Mouse (Mus musculus): ENCODE data around the gene Zfp648. TPM values are rescaled to one million over a fixed set of nuclear protein-coding genes. Genes with fewer than 3 reads are reported as not detected.

Gene Zfp648
- 0.12 TPM in 1 of 2 replicates, not detected in the other for polyA plus RNA-seq (2014; fragmentation: Nextera tagmentation; extraction: Ambion mirVana)

GRCm38 (mm10) chr1:154200955-154201722, at the start of gene Zfp648:
Zfp648 (plus strand) TSS chr1:154201187.
- no peak for TF ChIP-seq CTCF (IDR thresholded peaks at IDR 0.05; ENCODE audit: low read depth)
- Histone ChIP-seq H3K9ac (no peak within 1 kb of the TSS; the same call in 1 of the 2 replicates), H3K27ac (ENCODE audit: low read depth) (no peak within 1 kb of the TSS), H3K4me3 (ENCODE audit: low read depth, low read length) (no peak within 1 kb of the TSS), H3K4me1 (ENCODE audit: insufficient read depth) (no peaks in the 10 kb centered on the region), H3K9me3 (ENCODE audit: low read depth, low read length) (no peaks in the 10 kb centered on the region), H3K36me3 (ENCODE audit: insufficient read depth) (no peaks in the 10 kb centered on the region), H3K27me3 (ENCODE audit: insufficient read depth, low read length) (peaks cover 29% of the 10 kb centered on the region), H3K4me2 (no peak within 1 kb of the TSS)
- DNase-seq (peak; percentile 8), ATAC-seq (ENCODE audit: insufficient read depth) (peak; percentile 36; the same call in 1 of the 2 replicates)
- 29% methylated on average over 14 of the region's 14 CpGs for WGBS

GRCm38 (mm10) chr1:154152539-154152938, 48.4 kb upstream of the Zfp648 start:
- DNase-seq: peak; percentile 39
- no peaks in the 10 kb centered on the region for H3K36me3 ChIP-seq (ENCODE audit: insufficient read depth)
- no peak for ATAC-seq (ENCODE audit: insufficient read depth)
- no peaks in the 10 kb centered on the region for H3K9me3 ChIP-seq (ENCODE audit: low read depth, low read length)
- no peak overlapping the region for H3K4me3 ChIP-seq (ENCODE audit: low read depth, low read length)
- H3K4me1 ChIP-seq (ENCODE audit: insufficient read depth): peaks cover 13% of the 10 kb centered on the region
- WGBS: 54% methylated on average over 1 of the region's 1 CpGs
- no peak overlapping the region for H3K4me2 ChIP-seq
- H3K27me3 ChIP-seq (ENCODE audit: insufficient read depth, low read length): no peaks in the 10 kb centered on the region
- TF ChIP-seq CTCF (IDR thresholded peaks at IDR 0.05; ENCODE audit: low read depth): peak; percentile 55
- H3K9ac ChIP-seq: no peak overlapping the region
- H3K27ac ChIP-seq (ENCODE audit: low read depth): no peak overlapping the region

DNA sequence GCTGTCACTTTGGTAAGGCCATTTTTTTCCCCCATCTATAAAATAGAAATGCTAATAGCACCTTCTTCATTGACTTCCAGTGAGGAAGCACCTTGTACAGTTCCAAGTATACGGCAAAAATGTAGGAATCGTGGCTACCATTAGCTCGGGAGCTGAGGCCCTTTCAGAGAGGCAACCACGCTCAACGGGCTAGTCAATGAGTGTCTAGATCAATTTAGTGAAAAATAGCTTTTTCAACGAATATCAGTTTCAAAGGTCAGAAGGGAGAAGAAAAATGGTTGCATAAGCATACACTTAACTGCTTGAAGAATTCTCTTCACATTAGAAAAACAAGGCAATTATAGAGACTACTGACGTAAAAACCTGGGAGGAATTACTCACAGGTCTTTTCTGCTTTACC, 47.2 kb upstream of the Zfp648 start:
- H3K9me3 ChIP-seq (ENCODE audit: low read depth, low read length): no peaks in the 10 kb centered on the region
- H3K4me2 ChIP-seq: no peak overlapping the region
- TF ChIP-seq CTCF (IDR thresholded peaks at IDR 0.05; ENCODE audit: low read depth): no peak
- DNase-seq (no peak), ATAC-seq (ENCODE audit: insufficient read depth) (no peak)
- no peak overlapping the region for H3K9ac ChIP-seq
- H3K4me3 ChIP-seq (ENCODE audit: low read depth, low read length): no peak overlapping the region
- H3K27ac ChIP-seq (ENCODE audit: low read depth): no peak overlapping the region
- 79% methylated on average over 7 of the region's 7 CpGs for WGBS
- H3K36me3 ChIP-seq (ENCODE audit: insufficient read depth): no peaks in the 10 kb centered on the region
- H3K4me1 ChIP-seq (ENCODE audit: insufficient read depth): peaks cover 13% of the 10 kb centered on the region
- no peaks in the 10 kb centered on the region for H3K27me3 ChIP-seq (ENCODE audit: insufficient read depth, low read length)

DNA sequence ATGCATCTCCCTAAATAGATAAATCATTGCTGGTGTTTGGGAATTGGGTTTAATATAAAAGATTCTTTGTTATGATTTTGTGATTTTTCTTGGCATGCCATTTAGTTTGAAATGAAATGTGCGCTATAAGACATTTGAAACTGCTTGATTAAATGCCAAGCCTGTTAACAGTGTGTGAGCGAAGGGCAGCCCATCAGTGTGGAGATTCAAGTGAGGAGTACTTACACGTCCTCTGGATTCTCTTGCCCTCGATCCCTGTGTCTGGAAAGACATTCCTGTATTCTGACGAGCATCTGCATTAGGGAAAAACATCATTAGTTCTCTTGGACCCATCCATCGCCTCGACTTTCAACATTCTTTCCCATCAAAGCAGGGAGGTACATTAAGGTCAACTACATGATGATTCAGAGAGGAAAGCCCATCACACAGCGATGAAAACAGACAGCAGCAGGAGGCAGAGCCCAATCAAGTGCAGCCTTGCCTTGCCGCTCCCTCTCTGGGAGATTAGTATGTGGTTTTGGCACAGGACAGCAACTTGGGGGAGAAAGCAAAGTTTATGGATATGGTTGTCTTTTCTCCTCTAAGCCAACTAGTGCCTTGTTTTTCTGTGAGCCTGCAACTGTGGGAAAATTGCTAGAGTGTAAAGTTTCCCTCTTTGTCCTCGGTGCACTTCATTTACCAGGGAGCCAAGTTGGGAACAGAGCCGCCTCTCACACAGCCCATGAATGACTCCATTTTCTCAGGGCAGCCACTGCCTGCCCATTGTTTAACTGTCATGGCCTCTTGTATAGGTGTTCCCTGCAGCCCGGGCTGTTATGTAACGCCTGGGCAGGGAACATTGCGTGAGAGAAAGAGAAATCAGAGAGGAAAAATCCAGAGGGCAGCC, 44.6 kb upstream of the Zfp648 start:
- ATAC-seq (ENCODE audit: insufficient read depth) (peak; percentile 38; the same call in 1 of the 2 replicates), DNase-seq (peak; percentile 37)
- Histone ChIP-seq H3K9me3 (ENCODE audit: low read depth, low read length) (no peaks in the 10 kb centered on the region), H3K27ac (ENCODE audit: low read depth) (no peak overlapping the region), H3K27me3 (ENCODE audit: insufficient read depth, low read length) (no peaks in the 10 kb centered on the region), H3K36me3 (ENCODE audit: insufficient read depth) (no peaks in the 10 kb centered on the region), H3K4me1 (ENCODE audit: insufficient read depth) (peaks cover 4% of the 10 kb centered on the region; the same call in 1 of the 2 replicates), H3K9ac (no peak overlapping the region), H3K4me3 (ENCODE audit: low read depth, low read length) (no peak overlapping the region), H3K4me2 (no peak overlapping the region)
- TF ChIP-seq CTCF (IDR thresholded peaks at IDR 0.05; ENCODE audit: low read depth): no peak
- WGBS: 46% methylated on average over 14 of the region's 14 CpGs

- ATAC-seq (ENCODE audit: insufficient read depth) (no peak), DNase-seq (no peak)
- Histone ChIP-seq H3K4me1 (ENCODE audit: insufficient read depth) (peaks cover 4% of the 10 kb centered on the region; the same call in 1 of the 2 replicates), H3K9me3 (ENCODE audit: low read depth, low read length) (no peaks in the 10 kb centered on the region), H3K4me3 (ENCODE audit: low read depth, low read length) (no peak overlapping the region), H3K27me3 (ENCODE audit: insufficient read depth, low read length) (no peaks in the 10 kb centered on the region), H3K27ac (ENCODE audit: low read depth) (no peak overlapping the region), H3K4me2 (no peak overlapping the region), H3K9ac (no peak overlapping the region), H3K36me3 (ENCODE audit: insufficient read depth) (no peaks in the 10 kb centered on the region)
- no peak for TF ChIP-seq CTCF (IDR thresholded peaks at IDR 0.05; ENCODE audit: low read depth)
- WGBS: 32% methylated on average over 4 of the region's 4 CpGs
Observed at GRCm38 (mm10) chr1:154157131-154157530, 43.9 kb upstream of the Zfp648 start.

GRCm38 (mm10) chr1:154167696-154168095, 33.3 kb upstream of the Zfp648 start:
- no peak for TF ChIP-seq CTCF (IDR thresholded peaks at IDR 0.05; ENCODE audit: low read depth)
- H3K27ac ChIP-seq (ENCODE audit: low read depth): no peak overlapping the region
- DNase-seq (no peak), ATAC-seq (ENCODE audit: insufficient read depth) (no peak)
- no peaks in the 10 kb centered on the region for H3K9me3 ChIP-seq (ENCODE audit: low read depth, low read length)
- no peak overlapping the region for H3K4me3 ChIP-seq (ENCODE audit: low read depth, low read length)
- WGBS: 74% methylated on average over 6 of the region's 6 CpGs
- H3K9ac ChIP-seq: no peak overlapping the region
- no peaks in the 10 kb centered on the region for H3K36me3 ChIP-seq (ENCODE audit: insufficient read depth)
- H3K27me3 ChIP-seq (ENCODE audit: insufficient read depth, low read length): no peaks in the 10 kb centered on the region
- no peaks in the 10 kb centered on the region for H3K4me1 ChIP-seq (ENCODE audit: insufficient read depth)
- no peak overlapping the region for H3K4me2 ChIP-seq

DNA sequence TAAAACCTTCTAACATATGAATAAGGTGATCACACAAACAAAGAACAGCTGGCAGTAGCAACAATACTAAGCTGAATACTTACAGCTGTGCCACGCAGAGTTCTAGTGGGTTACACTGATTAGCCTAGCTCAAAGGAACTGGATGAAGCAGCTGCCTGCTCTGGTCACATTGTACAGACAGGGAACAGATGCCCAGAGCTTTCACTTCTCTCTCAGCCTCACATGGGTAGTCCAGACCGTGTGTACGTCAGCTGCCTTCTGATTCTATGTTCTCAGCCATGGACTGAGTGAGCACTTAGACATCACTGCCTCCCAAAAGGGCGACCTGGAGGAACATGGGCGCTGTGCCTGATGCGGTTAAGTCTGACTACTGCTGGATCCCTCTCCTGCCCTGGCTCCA, 25.7 kb upstream of the Zfp648 start:
- Histone ChIP-seq H3K9me3 (ENCODE audit: low read depth, low read length) (no peaks in the 10 kb centered on the region), H3K9ac (no peak overlapping the region), H3K4me3 (ENCODE audit: low read depth, low read length) (no peak overlapping the region), H3K4me1 (ENCODE audit: insufficient read depth) (no peaks in the 10 kb centered on the region), H3K27me3 (ENCODE audit: insufficient read depth, low read length) (no peaks in the 10 kb centered on the region), H3K4me2 (no peak overlapping the region), H3K27ac (ENCODE audit: low read depth) (no peak overlapping the region), H3K36me3 (ENCODE audit: insufficient read depth) (no peaks in the 10 kb centered on the region)
- ATAC-seq (ENCODE audit: insufficient read depth) (no peak), DNase-seq (peak; percentile 4)
- WGBS: 80% methylated on average over 6 of the region's 6 CpGs
- TF ChIP-seq CTCF (IDR thresholded peaks at IDR 0.05; ENCODE audit: low read depth): no peak

Measured in lung, embryonic 14.5 days (tissue).